Mouse (Mus musculus) kidney, embryonic 14.5 days (tissue): Measurements from ENCODE around the gene Drc7. TPM values are rescaled to one million over a fixed set of nuclear protein-coding genes. Genes with fewer than 3 reads are reported as not detected.
"Not testable (repeated sequence)": the region's sequence is repeated elsewhere in the genome, so short reads cannot be mapped to it uniquely, and the experiment has no call there.

ENCODE experiments used
- ATAC-seq: fragments of 200-750 bp; cut with Nextera tagmentation; 2 replicates; pipeline ENCODE4 v1.8.0; 2017; ENCODE audit warnings: moderate number of reproducible peaks, mild to moderate bottlenecking, moderate TSS enrichment, moderate library complexity; ENCODE audit not compliant: low FRiP score, low TSS enrichment
- H3K27ac ChIP-seq: fragments of 300-500 bp; sonication (generic); 2 replicates; pipeline ENCODE4 v1.5.1; 2014; ENCODE audit warnings: low read depth, mild to moderate bottlenecking, low read length, moderate library complexity, mixed read lengths
- H3K27me3 ChIP-seq: fragments of 300-500 bp; sonication (generic); 2 replicates; pipeline ENCODE4 v1.6.1; 2014; ENCODE audit warnings: mild to moderate bottlenecking, low read length; ENCODE audit not compliant: control insufficient read depth, insufficient read depth
- H3K36me3 ChIP-seq: fragments of 300-500 bp; sonication (generic); 2 replicates; pipeline ENCODE4 v1.6.1; 2014; ENCODE audit warnings: low read length, mixed read lengths; ENCODE audit not compliant: control insufficient read depth, insufficient read depth
- H3K4me1 ChIP-seq: fragments of 300-500 bp; sonication (generic); 2 replicates; pipeline ENCODE4 v1.6.1; 2014; ENCODE audit warnings: low read length, mixed read lengths; ENCODE audit not compliant: control insufficient read depth, insufficient read depth
- H3K4me2 ChIP-seq: fragments of 300-500 bp; sonication (generic); replicated peaks from 2 replicates; pipeline ENCODE4 v1.6.1; 2014; ENCODE audit warnings: low read depth, mild to moderate bottlenecking, low read length
- H3K4me3 ChIP-seq: fragments of 300-500 bp; sonication (generic); 2 replicates; pipeline ENCODE4 v1.5.1; 2014; ENCODE audit warnings: mild to moderate bottlenecking, low read length
- H3K9ac ChIP-seq: fragments of 300-500 bp; sonication (generic); 2 replicates; pipeline ENCODE4 v1.6.1; 2014; ENCODE audit warnings: low read depth, mild to moderate bottlenecking, low read length, moderate library complexity
- H3K9me3 ChIP-seq: fragments of 300-500 bp; sonication (generic); 2 replicates; pipeline ENCODE4 v1.6.1; 2016; ENCODE audit warnings: low read length; ENCODE audit not compliant: control insufficient read depth
- WGBS: fragments of 180-500 bp; shearing (Covaris S2); extraction: QIAGEN DNeasy Blood & Tissue Kit; methylation state at CpG from one replicate; pipeline ENCODE4 v1.1.7; 2014; 5-methylcytosine and 5-hydroxymethylcytosine counted together
- polyA plus RNA-seq: library from polyadenylated mRNA; unstranded; fragments of >200 nt; fragmentation: Nextera tagmentation; extraction: Ambion mirVana; gene quantifications from 2 replicates; pipeline ENCODE4 v1.2.1, GENCODE M21; 2014

The Drc7 gene
- polyA plus RNA-seq, 1 experiment from 2014 or later, result not detected

- 62% methylated on average over 4 of the region's 4 CpGs for WGBS
- H3K27ac ChIP-seq, result no peak overlapping the region
- no peak overlapping the region for H3K4me3 ChIP-seq
- H3K9ac ChIP-seq, result no peak overlapping the region
- no peaks in the 10 kb centered on the region for H3K4me1 ChIP-seq
- no peak for ATAC-seq
- no peak overlapping the region for H3K4me2 ChIP-seq
- no peaks in the 10 kb centered on the region for H3K27me3 ChIP-seq
- no peaks in the 10 kb centered on the region for H3K36me3 ChIP-seq
- no peaks in the 10 kb centered on the region; the same call in 1 of the 2 replicates for H3K9me3 ChIP-seq
Observed at GRCm38 (mm10) chr8:95024387-95024786, 30.5 kb upstream of the Drc7 start.

GRCm38 (mm10) chr8:95025421-95025820 is 29.5 kb upstream of the Drc7 start:
- Histone ChIP-seq H3K4me1 (no peaks in the 10 kb centered on the region), H3K27ac (no peak overlapping the region), H3K36me3 (no peaks in the 10 kb centered on the region), H3K9me3 (no peaks in the 10 kb centered on the region; the same call in 1 of the 2 replicates), H3K4me2 (no peak overlapping the region), H3K4me3 (no peak overlapping the region), H3K27me3 (no peaks in the 10 kb centered on the region), H3K9ac (no peak overlapping the region)
- ATAC-seq, result no peak
- 71% methylated on average over 2 of the region's 2 CpGs for whole genome bisulfite sequencing

GRCm38 (mm10) chr8:95028391-95028790 is 26.5 kb upstream of the Drc7 start:
- WGBS, result 53% methylated on average over 7 of the region's 7 CpGs
- H3K4me3 ChIP-seq, H3K27ac ChIP-seq, H3K36me3 ChIP-seq, H3K4me1 ChIP-seq, H3K9me3 ChIP-seq, H3K9ac ChIP-seq, ATAC-seq, H3K27me3 ChIP-seq, H3K4me2 ChIP-seq: not testable (repeated sequence)

- Histone ChIP-seq H3K36me3 (no peaks in the 10 kb centered on the region), H3K4me3 (no peak overlapping the region), H3K4me1 (no peaks in the 10 kb centered on the region), H3K27me3 (no peaks in the 10 kb centered on the region), H3K4me2 (no peak overlapping the region), H3K27ac (no peak overlapping the region), H3K9ac (no peak overlapping the region), H3K9me3 (no peaks in the 10 kb centered on the region)
- peak; percentile 78; the same call in 1 of the 2 replicates for ATAC-seq
- 62% methylated on average over 7 of the region's 7 CpGs for whole genome bisulfite sequencing
Observed at GRCm38 (mm10) chr8:95037106-95037925, 17.6 kb upstream of the Drc7 start.

GRCm38 (mm10) chr8:95041883-95042784 is 12.8 kb upstream of the Drc7 start:
- H3K4me2 ChIP-seq, result no peak overlapping the region
- no peaks in the 10 kb centered on the region for H3K4me1 ChIP-seq
- no peak overlapping the region for H3K4me3 ChIP-seq
- H3K27ac ChIP-seq, result peak overlapping the region; percentile 90
- H3K9ac ChIP-seq, result no peak overlapping the region
- 62% methylated on average over 6 of the region's 6 CpGs for WGBS
- ATAC-seq, result peak; percentile 67; the same call in 1 of the 2 replicates
- H3K27me3 ChIP-seq, result no peaks in the 10 kb centered on the region
- no peaks in the 10 kb centered on the region for H3K9me3 ChIP-seq
- no peaks in the 10 kb centered on the region for H3K36me3 ChIP-seq

GRCm38 (mm10) chr8:95044811-95045210 is 10.1 kb upstream of the Drc7 start:
- no peak for ATAC-seq
- Histone ChIP-seq H3K27ac (no peak overlapping the region), H3K9me3 (no peaks in the 10 kb centered on the region), H3K4me2 (no peak overlapping the region), H3K36me3 (no peaks in the 10 kb centered on the region), H3K9ac (no peak overlapping the region), H3K27me3 (no peaks in the 10 kb centered on the region; the same call in 1 of the 2 replicates), H3K4me1 (no peaks in the 10 kb centered on the region), H3K4me3 (no peak overlapping the region)
- 71% methylated on average over 4 of the region's 4 CpGs for WGBS

GRCm38 (mm10) chr8:95046982-95047381 is 7.9 kb upstream of the Drc7 start:
- no peaks in the 10 kb centered on the region for H3K4me1 ChIP-seq
- no peak overlapping the region for H3K4me2 ChIP-seq
- no peaks in the 10 kb centered on the region for H3K9me3 ChIP-seq
- no peak overlapping the region for H3K27ac ChIP-seq
- H3K36me3 ChIP-seq, result no peaks in the 10 kb centered on the region
- 71% methylated on average over 3 of the region's 3 CpGs for WGBS
- no peak for ATAC-seq
- no peaks in the 10 kb centered on the region; the same call in 1 of the 2 replicates for H3K27me3 ChIP-seq
- no peak overlapping the region for H3K9ac ChIP-seq
- H3K4me3 ChIP-seq, result no peak overlapping the region

GRCm38 (mm10) chr8:95047884-95048680 is 6.8 kb upstream of the Drc7 start:
- Histone ChIP-seq H3K36me3 (no peaks in the 10 kb centered on the region), H3K9ac (no peak overlapping the region), H3K4me3 (no peak overlapping the region), H3K4me1 (no peaks in the 10 kb centered on the region), H3K27me3 (no peaks in the 10 kb centered on the region; the same call in 1 of the 2 replicates), H3K27ac (no peak overlapping the region), H3K9me3 (no peaks in the 10 kb centered on the region), H3K4me2 (no peak overlapping the region)
- 75% methylated on average over 6 of the region's 6 CpGs for WGBS
- no peak for ATAC-seq
